Mouse (Mus musculus): ENCODE measurements at regions not wholly inside any gene's neighbourhood (a gene's known extent, or its start where the extent isn't known, plus 50 kb on each side); places are given as distances from the start of the nearest gene placed in this dataset.
"Not testable (repeated sequence)": the region's sequence is repeated elsewhere in the genome, so short reads cannot be mapped to it uniquely, and the experiment has no call there.

- H3K9me3 ChIP-seq = no peaks in the 10 kb centered on the region
- H3K4me1 ChIP-seq = no peaks in the 10 kb centered on the region
- no peak overlapping the region for H3K27ac ChIP-seq
- H3K4me3 ChIP-seq = no peak overlapping the region
- H3K27me3 ChIP-seq (ENCODE audit: insufficient read depth, poor library complexity, severe bottlenecking) = no peaks in the 10 kb centered on the region
- H3K36me3 ChIP-seq = no peaks in the 10 kb centered on the region
- DNase-seq (ENCODE audit: low spot score) = no peak
- WGBS = 70% methylated on average over 6 of the region's 6 CpGs
Measured at GRCm38 (mm10) chr4:10670846-10671428, 203.4 kb upstream of the 2610301B20Rik start.

- no peak for DNase-seq (ENCODE audit: low spot score)
- H3K27ac ChIP-seq = no peak overlapping the region
- WGBS = 76% methylated on average over 9 of the region's 9 CpGs
Measured at GRCm38 (mm10) chr4:10691086-10691485, 183.2 kb upstream of the 2610301B20Rik start.

GRCm38 (mm10) chr4:10692860-10693259, 181.4 kb upstream of the 2610301B20Rik start:
- WGBS = 72% methylated on average over 2 of the region's 2 CpGs

More at GRCm38 (mm10) chr4:10691086-10691485, 183.2 kb upstream of the 2610301B20Rik start:
- H3K27me3 ChIP-seq (ENCODE audit: insufficient read depth, poor library complexity, severe bottlenecking) = peaks cover 8% of the 10 kb centered on the region; the same call in 1 of the 2 replicates
- no peak overlapping the region for H3K4me3 ChIP-seq
- no peaks in the 10 kb centered on the region; the same call in 1 of the 2 replicates for H3K9me3 ChIP-seq
- no peaks in the 10 kb centered on the region for H3K4me1 ChIP-seq
- no peaks in the 10 kb centered on the region for H3K36me3 ChIP-seq

GRCm38 (mm10) chr4:10693446-10694105, 180.7 kb upstream of the 2610301B20Rik start:
- H3K9me3 ChIP-seq = no peaks in the 10 kb centered on the region; the same call in 1 of the 2 replicates
- no peak for DNase-seq (ENCODE audit: low spot score)
- no peaks in the 10 kb centered on the region for H3K36me3 ChIP-seq
- 7% methylated on average over 9 of the region's 15 CpGs for WGBS
- H3K27me3 ChIP-seq (ENCODE audit: insufficient read depth, poor library complexity, severe bottlenecking) = peaks cover 8% of the 10 kb centered on the region; the same call in 1 of the 2 replicates
- peak overlapping the region; percentile 62 for H3K27ac ChIP-seq
- H3K4me1 ChIP-seq = no peaks in the 10 kb centered on the region
- peak overlapping the region; percentile 57 for H3K4me3 ChIP-seq

More at GRCm38 (mm10) chr4:10692860-10693259, 181.4 kb upstream of the 2610301B20Rik start:
- Histone ChIP-seq H3K4me1 (no peaks in the 10 kb centered on the region), H3K27me3 (ENCODE audit: insufficient read depth, poor library complexity, severe bottlenecking) (peaks cover 8% of the 10 kb centered on the region; the same call in 1 of the 2 replicates), H3K27ac (no peak overlapping the region), H3K36me3 (no peaks in the 10 kb centered on the region), H3K9me3 (no peaks in the 10 kb centered on the region; the same call in 1 of the 2 replicates), H3K4me3 (no peak overlapping the region)
- no peak for DNase-seq (ENCODE audit: low spot score)

GRCm38 (mm10) chr4:10694106-10694748, 180.1 kb upstream of the 2610301B20Rik start:
- Histone ChIP-seq H3K4me3 (peak overlapping the region; percentile 57), H3K27ac (peak overlapping the region; percentile 62)
- not testable (repeated sequence) for H3K27me3 ChIP-seq (ENCODE audit: insufficient read depth, poor library complexity, severe bottlenecking); H3K9me3 ChIP-seq; H3K36me3 ChIP-seq; DNase-seq (ENCODE audit: low spot score); H3K4me1 ChIP-seq
- 58% methylated on average over 5 of the region's 21 CpGs for WGBS

- Histone ChIP-seq H3K4me1 (peaks cover under 1% of the 10 kb centered on the region; the same call in 1 of the 2 replicates), H3K9me3 (no peaks in the 10 kb centered on the region; the same call in 1 of the 2 replicates), H3K4me3 (no peak overlapping the region), H3K27me3 (ENCODE audit: insufficient read depth, poor library complexity, severe bottlenecking) (no peaks in the 10 kb centered on the region; the same call in 1 of the 2 replicates), H3K27ac (no peak overlapping the region), H3K36me3 (no peaks in the 10 kb centered on the region)
- DNase-seq (ENCODE audit: low spot score) = no peak
- 67% methylated on average over 1 of the region's 1 CpGs for WGBS
Measured at GRCm38 (mm10) chr4:10697225-10697836, 177.0 kb upstream of the 2610301B20Rik start.

GRCm38 (mm10) chr4:10698637-10699036, 175.7 kb upstream of the 2610301B20Rik start:
- DNase-seq (ENCODE audit: low spot score) = no peak
- no peaks in the 10 kb centered on the region; the same call in 1 of the 2 replicates for H3K27me3 ChIP-seq (ENCODE audit: insufficient read depth, poor library complexity, severe bottlenecking)
- WGBS = 69% methylated on average over 3 of the region's 3 CpGs
- H3K27ac ChIP-seq = no peak overlapping the region
- no peaks in the 10 kb centered on the region for H3K36me3 ChIP-seq
- peaks cover 10% of the 10 kb centered on the region; the same call in 1 of the 2 replicates for H3K4me1 ChIP-seq
- no peak overlapping the region for H3K4me3 ChIP-seq
- H3K9me3 ChIP-seq = no peaks in the 10 kb centered on the region; the same call in 1 of the 2 replicates

- Histone ChIP-seq H3K27me3 (ENCODE audit: insufficient read depth, poor library complexity, severe bottlenecking) (no peaks in the 10 kb centered on the region), H3K4me1 (peaks cover 11% of the 10 kb centered on the region; the same call in 1 of the 2 replicates), H3K27ac (no peak overlapping the region), H3K4me3 (no peak overlapping the region), H3K36me3 (no peaks in the 10 kb centered on the region), H3K9me3 (no peaks in the 10 kb centered on the region)
- 82% methylated on average over 10 of the region's 10 CpGs for WGBS
- DNase-seq (ENCODE audit: low spot score) = no peak
Measured at GRCm38 (mm10) chr4:10701479-10701878, 172.8 kb upstream of the 2610301B20Rik start.

GRCm38 (mm10) chr4:10703212-10703611, 171.1 kb upstream of the 2610301B20Rik start:
- no peak overlapping the region for H3K4me3 ChIP-seq
- WGBS = 41% methylated on average over 2 of the region's 2 CpGs
- DNase-seq (ENCODE audit: low spot score) = no peak
- H3K27me3 ChIP-seq (ENCODE audit: insufficient read depth, poor library complexity, severe bottlenecking) = no peaks in the 10 kb centered on the region
- H3K27ac ChIP-seq = peak overlapping the region; percentile 68; the same call in 1 of the 2 replicates
- peaks cover 11% of the 10 kb centered on the region; the same call in 1 of the 2 replicates for H3K4me1 ChIP-seq
- no peaks in the 10 kb centered on the region for H3K9me3 ChIP-seq
- H3K36me3 ChIP-seq = no peaks in the 10 kb centered on the region

GRCm38 (mm10) chr4:10707016-10707657, 167.2 kb upstream of the 2610301B20Rik start:
- H3K27me3 ChIP-seq (ENCODE audit: insufficient read depth, poor library complexity, severe bottlenecking) = no peaks in the 10 kb centered on the region
- no peak overlapping the region for H3K4me3 ChIP-seq
- WGBS = 76% methylated on average over 7 of the region's 7 CpGs
- H3K36me3 ChIP-seq = no peaks in the 10 kb centered on the region
- no peak overlapping the region for H3K27ac ChIP-seq
- H3K9me3 ChIP-seq = no peaks in the 10 kb centered on the region
- no peak for DNase-seq (ENCODE audit: low spot score)
- peaks cover 11% of the 10 kb centered on the region; the same call in 1 of the 2 replicates for H3K4me1 ChIP-seq

GRCm38 (mm10) chr4:10707658-10708056, 166.6 kb upstream of the 2610301B20Rik start:
- H3K9me3 ChIP-seq = no peaks in the 10 kb centered on the region
- 52% methylated on average over 2 of the region's 2 CpGs for WGBS
- no peak overlapping the region for H3K4me3 ChIP-seq
- no peaks in the 10 kb centered on the region for H3K27me3 ChIP-seq (ENCODE audit: insufficient read depth, poor library complexity, severe bottlenecking)
- H3K36me3 ChIP-seq = no peaks in the 10 kb centered on the region
- H3K27ac ChIP-seq = no peak overlapping the region
- peaks cover 8% of the 10 kb centered on the region; the same call in 1 of the 2 replicates for H3K4me1 ChIP-seq
- no peak for DNase-seq (ENCODE audit: low spot score)

GRCm38 (mm10) chr4:10711939-10712533, 162.3 kb upstream of the 2610301B20Rik start:
- H3K4me1 ChIP-seq = no peaks in the 10 kb centered on the region
- 78% methylated on average over 11 of the region's 11 CpGs for WGBS

More at GRCm38 (mm10) chr4:10711939-10712533, 162.3 kb upstream of the 2610301B20Rik start:
- DNase-seq (ENCODE audit: low spot score) = no peak
- Histone ChIP-seq H3K27me3 (ENCODE audit: insufficient read depth, poor library complexity, severe bottlenecking) (no peaks in the 10 kb centered on the region), H3K36me3 (no peaks in the 10 kb centered on the region), H3K9me3 (no peaks in the 10 kb centered on the region), H3K27ac (no peak overlapping the region), H3K4me3 (no peak overlapping the region)

Measured in heart, embryonic 10.5 days (tissue).